Mouse (Mus musculus) embryonic fibroblast, embryonic 13.5 days (primary cell): ENCODE measurements around the gene Irf8.

ENCODE experiments used
- CTCF ChIP-seq: IDR thresholded peaks from 2 replicates; pipeline ENCODE4 v1.5.1; 2011; ENCODE audit warnings: mild to moderate bottlenecking, control low read depth, low read length, moderate library complexity, borderline replicate concordance; ENCODE audit not compliant: insufficient read depth
- POLR2A ChIP-seq: IDR thresholded peaks from 2 replicates; pipeline ENCODE4 v1.6.1; 2011; ENCODE audit warnings: low read depth, mild to moderate bottlenecking, control low read depth, low read length, moderate library complexity

DNA sequence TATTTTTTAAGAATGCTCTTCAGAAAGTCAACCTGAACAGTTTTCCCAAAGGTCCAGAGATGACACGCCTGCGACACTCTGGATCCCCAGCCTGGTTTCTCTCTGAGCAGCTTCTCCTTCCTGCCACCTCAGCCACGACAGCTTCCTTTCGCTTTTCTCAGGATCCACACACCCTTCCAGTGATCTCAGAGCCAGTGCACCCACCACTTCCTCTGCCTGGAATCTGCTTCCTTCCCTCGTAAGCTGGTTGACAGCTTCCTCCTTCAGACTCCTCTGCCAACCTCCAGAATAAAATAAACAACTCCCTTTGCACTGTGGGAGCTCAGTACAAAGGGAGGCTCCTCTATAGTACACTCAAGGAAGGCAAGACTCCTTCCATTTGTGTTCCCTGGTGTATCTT is 27.1 kb downstream of the Irf8 start:
- TF ChIP-seq CTCF (no peak), POLR2A (no peak)
